Mouse (Mus musculus) heart, embryonic 11.5 days (tissue): ENCODE measurements around the gene Ak9. TPM values are rescaled to one million over a fixed set of nuclear protein-coding genes. Genes with fewer than 3 reads are reported as not detected.

Source experiments
- ATAC-seq: fragments of 200-750 bp; cut with Nextera tagmentation; replicated peaks from 2 replicates; pipeline ENCODE4 v1.8.0; 2017; ENCODE audit warnings: moderate library complexity; ENCODE audit not compliant: insufficient number of reproducible peaks, low FRiP score, low TSS enrichment
- H3K27ac ChIP-seq: fragments of 300-500 bp; sonication (generic); 2 replicates; pipeline ENCODE4 v1.5.1; 2014; ENCODE audit warnings: mild to moderate bottlenecking, low read depth, low read length
- H3K27me3 ChIP-seq: fragments of 300-500 bp; sonication (generic); 2 replicates; pipeline ENCODE4 v1.6.1; 2014; ENCODE audit warnings: mild to moderate bottlenecking, low read length, mixed read lengths; ENCODE audit not compliant: control insufficient read depth, insufficient read depth
- H3K36me3 ChIP-seq: fragments of 300-500 bp; sonication (generic); 2 replicates; pipeline ENCODE4 v1.6.1; 2014; ENCODE audit warnings: mild to moderate bottlenecking, low read length, moderate library complexity, mixed read lengths; ENCODE audit not compliant: control insufficient read depth, insufficient read depth
- H3K4me1 ChIP-seq: fragments of 300-500 bp; sonication (generic); 2 replicates; pipeline ENCODE4 v1.6.1; 2014; ENCODE audit warnings: low read length; ENCODE audit not compliant: control insufficient read depth, insufficient read depth
- H3K4me2 ChIP-seq: fragments of 300-500 bp; sonication (generic); 2 replicates; pipeline ENCODE4 v1.6.1; 2014; ENCODE audit warnings: mild to moderate bottlenecking, moderate library complexity
- H3K4me3 ChIP-seq: fragments of 300-500 bp; sonication (generic); 2 replicates; pipeline ENCODE4 v1.5.1; 2014; ENCODE audit warnings: low read depth, low read length
- H3K9ac ChIP-seq: fragments of 300-500 bp; sonication (generic); 2 replicates; pipeline ENCODE4 v1.6.1; 2014; ENCODE audit warnings: mild to moderate bottlenecking, low read depth, low read length, moderate library complexity
- H3K9me3 ChIP-seq: fragments of 300-500 bp; sonication (generic); replicated peaks from 2 replicates; pipeline ENCODE4 v1.6.1; 2016; ENCODE audit warnings: low read length; ENCODE audit not compliant: control insufficient read depth
- WGBS: fragments of 180-500 bp; shearing (Covaris S2); extraction: QIAGEN DNeasy Blood & Tissue Kit; methylation state at CpG from one replicate; pipeline ENCODE4 v1.1.7; 2014; ENCODE audit not compliant: insufficient replicate concordance; 5-methylcytosine and 5-hydroxymethylcytosine counted together
- polyA plus RNA-seq: library from polyadenylated mRNA; unstranded; fragments of >200 nt; fragmentation: Nextera tagmentation; extraction: Ambion mirVana; gene quantifications from 2 replicates; pipeline ENCODE4 v1.2.1, GENCODE M21; 2014

Gene Ak9
- 0.18 and 0.20 TPM in 2 replicates for polyA plus RNA-seq

DNA sequence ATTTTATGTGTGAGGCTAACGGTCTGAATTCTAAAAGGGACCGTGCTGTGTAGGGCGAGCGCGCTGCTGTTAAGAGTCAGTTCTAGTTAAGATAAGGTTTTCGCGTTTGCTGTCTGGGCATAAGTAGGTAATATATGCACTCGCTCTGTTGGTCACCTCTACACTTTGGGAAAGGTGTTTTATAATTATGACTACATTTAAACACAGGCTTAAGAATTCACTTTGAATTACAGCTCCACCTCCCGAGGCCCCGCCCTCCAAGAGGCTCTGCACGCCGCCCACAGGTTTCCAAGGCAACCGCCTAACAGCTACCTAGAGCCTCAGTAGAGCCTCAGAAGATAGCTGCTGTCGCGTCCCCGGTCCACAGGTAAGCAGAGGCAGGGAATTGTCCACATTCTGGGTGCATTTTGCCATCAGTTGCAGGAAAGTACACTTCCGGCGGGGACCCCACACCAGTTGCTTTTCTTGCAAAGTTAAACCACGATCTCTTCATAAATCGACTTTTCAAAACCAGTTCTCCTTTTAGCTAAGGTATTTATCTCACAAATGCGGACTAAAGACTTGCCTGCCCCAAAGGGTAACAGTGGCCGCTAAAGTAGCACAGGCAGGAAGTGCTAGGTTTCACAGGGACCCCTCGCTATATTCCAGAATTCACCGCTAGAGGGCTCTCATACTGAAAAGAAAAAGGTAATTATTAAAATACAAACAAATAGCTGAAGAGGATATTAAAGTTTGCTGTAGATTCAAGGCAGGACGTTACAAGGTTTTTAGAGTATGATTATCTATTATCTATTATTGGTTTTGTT lies at the start of gene Ak9:
Ak9 (plus strand) TSS at position 342 of the 806 bp plus-strand sequence.
- peak within 1 kb of the TSS; percentile 98 for H3K4me3 ChIP-seq
- under 1% methylated on average over 25 of the region's 25 CpGs for WGBS
- H3K27ac ChIP-seq = peak within 1 kb of the TSS; percentile 79
- H3K36me3 ChIP-seq = no peaks in the 10 kb centered on the region
- no peaks in the 10 kb centered on the region for H3K9me3 ChIP-seq
- H3K9ac ChIP-seq = peak within 1 kb of the TSS; percentile 88
- peak within 1 kb of the TSS; percentile 86 for H3K4me2 ChIP-seq
- ATAC-seq = peak; percentile 69
- H3K4me1 ChIP-seq = 0 out of 2 replicates have a peak, but pooled peaks cover 2% of the 10 kb centered on the region
- no peaks in the 10 kb centered on the region for H3K27me3 ChIP-seq

DNA sequence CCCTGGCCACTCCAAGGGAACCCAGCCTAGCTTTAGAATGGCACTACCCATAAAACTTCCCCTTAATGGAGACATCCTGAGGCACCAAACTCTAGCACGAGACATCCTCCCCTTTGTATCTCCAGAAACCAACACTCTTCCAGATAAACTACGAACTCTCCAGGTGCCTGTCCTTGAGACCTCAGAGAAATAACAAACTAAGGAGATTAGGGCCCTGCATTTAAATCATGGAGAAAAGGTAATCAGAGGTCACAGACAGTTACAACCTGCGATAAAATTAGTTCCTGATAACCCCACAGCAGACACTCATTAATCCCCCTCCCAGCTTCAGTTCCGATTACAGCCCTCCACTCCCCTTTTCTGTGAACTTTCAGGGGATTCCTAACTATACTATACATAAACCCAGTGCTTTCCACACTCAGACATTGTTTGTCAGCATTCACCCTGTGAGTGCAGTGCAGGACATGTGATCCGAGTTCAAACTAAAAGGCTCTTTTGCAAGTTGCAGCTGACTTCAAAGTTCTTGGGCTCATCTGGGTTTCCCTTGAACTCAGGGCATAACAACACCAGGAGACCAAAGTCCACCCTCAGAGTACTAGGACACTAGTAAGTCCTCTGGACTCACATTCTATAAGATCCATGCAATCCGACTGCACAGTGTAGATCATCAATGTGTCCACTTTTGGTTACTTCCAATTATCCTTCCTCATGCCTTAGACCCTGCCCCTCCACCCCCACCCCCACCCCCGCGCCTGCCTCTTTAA lies 43.4 kb upstream of the Ak9 start:
- Histone ChIP-seq H3K27ac (no peak overlapping the region), H3K36me3 (peaks cover 2% of the 10 kb centered on the region), H3K4me3 (no peak overlapping the region), H3K27me3 (no peaks in the 10 kb centered on the region), H3K9ac (no peak overlapping the region), H3K4me1 (peaks cover 12% of the 10 kb centered on the region), H3K4me2 (no peak overlapping the region), H3K9me3 (no peaks in the 10 kb centered on the region)
- no peak for ATAC-seq
- 32% methylated on average over 8 of the region's 8 CpGs for WGBS

DNA sequence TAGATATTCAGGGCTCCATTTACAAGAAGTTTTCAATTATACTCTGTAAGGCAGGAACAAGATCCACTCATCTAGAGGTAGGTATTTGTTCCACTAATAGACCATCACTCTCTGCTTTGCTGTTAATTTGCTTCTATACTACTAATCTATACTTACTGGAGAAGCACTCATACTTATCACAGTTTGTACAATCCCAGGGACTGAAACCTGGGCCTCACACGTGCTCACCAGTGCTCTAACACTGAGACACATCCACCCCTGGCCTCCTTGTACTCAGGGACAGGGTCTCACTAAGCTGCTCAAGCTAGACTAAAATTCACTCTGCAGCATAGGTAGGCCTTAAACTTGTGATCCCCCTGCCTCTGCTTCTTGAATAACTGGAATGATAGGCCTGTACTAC lies 42.6 kb upstream of the Ak9 start:
- WGBS = 20% methylated on average over 1 of the region's 1 CpGs
- no peak for ATAC-seq
- H3K4me3 ChIP-seq = no peak overlapping the region
- peaks cover 2% of the 10 kb centered on the region for H3K36me3 ChIP-seq
- no peaks in the 10 kb centered on the region for H3K9me3 ChIP-seq
- H3K4me1 ChIP-seq = peaks cover 12% of the 10 kb centered on the region
- H3K4me2 ChIP-seq = no peak overlapping the region
- no peak overlapping the region for H3K9ac ChIP-seq
- no peaks in the 10 kb centered on the region for H3K27me3 ChIP-seq
- no peak overlapping the region for H3K27ac ChIP-seq

DNA sequence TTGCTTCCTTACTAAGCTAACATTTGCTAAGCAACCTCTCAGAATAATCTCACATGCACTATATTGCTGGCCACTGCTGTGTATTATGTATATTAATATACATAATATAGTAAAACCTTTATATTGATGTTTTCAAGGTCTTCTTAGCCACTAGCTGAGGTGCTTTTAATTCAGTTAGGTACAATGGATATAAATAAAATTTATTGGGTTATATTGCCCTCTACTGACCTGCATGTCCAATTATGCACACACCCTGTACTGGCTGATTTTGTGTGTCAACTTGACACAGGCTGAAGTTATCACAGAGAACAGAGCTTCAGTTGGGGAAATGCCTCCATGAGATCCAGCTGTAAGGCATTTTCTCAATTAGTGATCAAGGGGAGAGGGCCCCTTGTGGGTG lies 41.9 kb upstream of the Ak9 start:
- ATAC-seq = no peak
- no peak overlapping the region for H3K27ac ChIP-seq
- no peak overlapping the region for H3K9ac ChIP-seq
- H3K4me1 ChIP-seq = peaks cover 12% of the 10 kb centered on the region
- peaks cover 2% of the 10 kb centered on the region for H3K36me3 ChIP-seq
- H3K4me3 ChIP-seq = no peak overlapping the region
- no peaks in the 10 kb centered on the region for H3K9me3 ChIP-seq
- H3K4me2 ChIP-seq = no peak overlapping the region
- no peaks in the 10 kb centered on the region for H3K27me3 ChIP-seq

DNA sequence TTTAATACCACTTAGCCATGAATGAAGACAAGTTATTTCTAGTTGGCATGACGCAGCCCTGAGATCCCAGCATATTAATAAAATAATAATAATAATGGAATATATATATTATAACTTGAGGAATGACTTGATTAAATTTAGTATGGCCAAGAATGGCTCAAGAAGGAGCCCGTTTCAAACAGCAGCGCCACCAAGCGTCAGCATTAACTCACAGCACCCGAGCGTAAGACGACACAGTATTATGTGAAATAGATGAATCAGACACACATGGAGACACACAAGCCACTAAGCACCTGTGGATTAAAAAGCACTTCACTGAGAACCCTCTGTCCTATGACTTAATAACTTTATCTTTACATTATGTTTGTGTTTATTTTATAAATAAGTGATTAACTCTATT lies 31.9 kb upstream of the Ak9 start:
- H3K36me3 ChIP-seq = 0 out of 2 replicates have a peak, but pooled peaks cover 5% of the 10 kb centered on the region
- no peaks in the 10 kb centered on the region for H3K9me3 ChIP-seq
- WGBS = 50% methylated on average over 7 of the region's 7 CpGs
- H3K27ac ChIP-seq = no peak overlapping the region
- no peak overlapping the region for H3K4me3 ChIP-seq
- no peaks in the 10 kb centered on the region for H3K27me3 ChIP-seq
- H3K4me2 ChIP-seq = no peak overlapping the region
- no peaks in the 10 kb centered on the region for H3K4me1 ChIP-seq
- H3K9ac ChIP-seq = no peak overlapping the region
- ATAC-seq = no peak

DNA sequence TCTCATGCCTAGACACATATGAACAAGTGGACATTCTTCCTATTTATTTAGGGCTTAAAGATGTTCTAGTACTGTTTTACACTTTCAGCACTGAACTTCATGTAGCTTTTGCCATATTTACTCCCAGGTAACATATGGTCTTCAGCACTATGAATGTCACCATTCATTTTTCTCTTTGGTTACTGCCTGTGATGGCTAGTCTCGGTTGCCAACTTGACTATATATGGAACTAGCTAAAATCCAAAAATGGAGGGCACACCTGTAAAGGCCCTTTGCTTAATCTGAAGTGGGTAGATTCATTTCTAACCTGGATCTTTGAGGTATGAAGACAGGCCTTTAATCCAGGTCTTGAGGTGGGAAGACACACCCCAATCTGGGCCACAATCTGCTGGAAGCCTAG lies 28.9 kb upstream of the Ak9 start:
- Histone ChIP-seq H3K36me3 (0 out of 2 replicates have a peak, but pooled peaks cover under 1% of the 10 kb centered on the region), H3K27ac (no peak overlapping the region), H3K9ac (no peak overlapping the region), H3K9me3 (no peaks in the 10 kb centered on the region), H3K4me3 (no peak overlapping the region), H3K27me3 (no peaks in the 10 kb centered on the region), H3K4me2 (no peak overlapping the region), H3K4me1 (no peaks in the 10 kb centered on the region)
- ATAC-seq = no peak
- 84% methylated on average over 1 of the region's 1 CpGs for WGBS

DNA sequence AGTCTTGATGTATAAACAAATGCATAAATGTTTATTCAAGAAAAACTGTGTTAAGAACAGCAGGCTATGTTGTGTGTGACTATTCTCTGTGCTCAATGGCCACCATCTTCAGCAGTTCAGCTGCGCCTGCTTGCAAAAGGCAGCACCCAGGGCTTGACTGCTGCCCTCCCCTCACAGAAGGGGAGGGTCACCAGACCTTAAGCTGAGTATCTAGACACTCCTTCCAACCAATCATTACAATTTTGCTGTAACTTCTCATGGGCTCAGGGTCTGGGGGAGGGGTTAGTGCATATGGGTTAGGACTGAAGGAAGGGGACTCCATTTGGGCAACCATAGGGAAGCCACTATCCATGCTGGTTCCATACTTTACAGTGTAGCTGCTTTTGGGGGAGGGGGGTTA lies 25.0 kb upstream of the Ak9 start:
- no peaks in the 10 kb centered on the region for H3K27me3 ChIP-seq
- 96% methylated on average over 1 of the region's 1 CpGs for WGBS
- no peak for ATAC-seq
- no peaks in the 10 kb centered on the region for H3K9me3 ChIP-seq
- H3K4me2 ChIP-seq = no peak overlapping the region
- no peaks in the 10 kb centered on the region for H3K36me3 ChIP-seq
- no peak overlapping the region for H3K27ac ChIP-seq
- H3K4me1 ChIP-seq = no peaks in the 10 kb centered on the region
- no peak overlapping the region for H3K4me3 ChIP-seq
- no peak overlapping the region for H3K9ac ChIP-seq

DNA sequence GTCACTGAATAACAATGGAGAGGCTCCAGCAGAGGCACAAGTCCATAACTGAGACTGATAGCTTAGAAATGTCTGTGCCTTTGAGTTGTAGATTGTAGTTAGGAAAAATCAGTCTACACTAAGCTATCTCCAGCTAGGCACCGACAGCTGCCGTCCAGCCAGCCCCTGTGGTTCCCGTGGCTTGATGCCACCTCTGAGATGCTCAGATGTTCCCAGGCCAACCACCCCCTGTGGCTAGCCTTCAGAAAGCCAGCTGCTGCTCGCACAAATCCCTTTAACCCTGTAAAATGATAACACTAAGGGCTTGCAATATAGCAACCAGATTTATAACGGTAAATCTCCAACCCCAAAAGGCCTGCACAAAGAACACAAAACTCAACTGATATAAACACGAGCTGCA lies 23.6 kb upstream of the Ak9 start:
- 49% methylated on average over 6 of the region's 6 CpGs for whole genome bisulfite sequencing
- no peaks in the 10 kb centered on the region for H3K4me1 ChIP-seq
- no peaks in the 10 kb centered on the region for H3K27me3 ChIP-seq

More for the DNA sequence above, 23.6 kb upstream of the Ak9 start:
- no peaks in the 10 kb centered on the region for H3K36me3 ChIP-seq
- H3K4me2 ChIP-seq = no peak overlapping the region
- H3K27ac ChIP-seq = no peak overlapping the region
- ATAC-seq = no peak
- no peak overlapping the region for H3K4me3 ChIP-seq
- H3K9me3 ChIP-seq = no peaks in the 10 kb centered on the region
- no peak overlapping the region for H3K9ac ChIP-seq
